Mouse (Mus musculus): ENCODE data around the gene Creld1. TPM values are rescaled to one million over a fixed set of nuclear protein-coding genes. Genes with fewer than 3 reads are reported as not detected.

Gene Creld1
- total and polyA plus RNA-seq, 3 experiments: 3.4 to 12.9 (median 4.3) TPM

DNA sequence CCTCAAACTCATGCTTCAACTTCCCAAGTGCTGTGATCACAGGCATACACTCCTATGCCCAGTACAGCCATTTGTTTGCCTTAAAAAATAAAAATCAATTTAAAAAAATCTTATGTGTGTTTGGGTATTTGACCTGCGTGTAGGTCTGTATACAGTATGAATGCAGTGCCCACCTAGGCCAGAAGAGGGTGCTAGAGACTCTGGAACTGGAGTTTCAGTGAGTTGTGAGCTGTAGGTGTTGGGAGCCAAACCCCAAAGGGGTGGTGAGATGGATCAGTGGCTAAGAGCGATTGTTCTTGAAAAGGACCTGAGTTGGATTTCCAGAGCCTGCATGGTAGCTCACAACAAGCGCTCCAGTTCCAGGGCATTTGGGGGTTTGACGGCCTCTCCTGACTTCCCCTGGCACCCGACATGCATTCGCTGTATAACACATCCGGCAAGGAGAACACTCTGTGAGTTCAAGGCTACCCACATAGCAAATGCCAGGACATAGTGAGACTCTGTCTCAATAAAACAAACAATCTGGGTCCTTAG is 41.9 kb upstream of the Creld1 start:
- Histone ChIP-seq H3K4me3 (replicated peaks in 1 of 3; ENCODE audit: low read depth in 2 of 3, low read length in 2 of 3, poor library complexity in 1 of 3) (no peak overlapping the region), H3K27ac (ENCODE audit: insufficient read depth, low read depth) (no peak overlapping the region), H3K4me1 (ENCODE audit: control insufficient read depth in 1 of 2, insufficient read depth in 2 of 2) (peaks cover 4 to 35% of the 10 kb centered on the region in 2 experiments), H3K36me3 (replicated peaks in 1 of 2; ENCODE audit: control insufficient read depth in 1 of 2, insufficient read depth in 1 of 2, low read length in 1 of 2) (peaks cover 3 to 13% of the 10 kb centered on the region in 2 experiments), H3K4me2 (ENCODE audit: insufficient read depth, low read depth, poor library complexity, severe bottlenecking) (no peak overlapping the region), H3K79me2 (replicated peaks; ENCODE audit: control insufficient read depth, extremely low read depth, insufficient read depth, poor library complexity, severe bottlenecking) (peaks cover 13% of the 10 kb centered on the region), H3K9ac (ENCODE audit: insufficient read depth, low read depth) (no peak overlapping the region), H3K27me3 (replicated peaks) (no peaks in the 10 kb centered on the region), H3K9me3 (replicated peaks; ENCODE audit: low read length) (no peaks in the 10 kb centered on the region)
- TF ChIP-seq E2F4 (IDR thresholded peaks at IDR 0.05; ENCODE audit: insufficient replicate concordance, low read depth, low read length) (no peak), ELF1 (IDR thresholded peaks at IDR 0.05; ENCODE audit: low read depth, low read length) (no peak), MXI1 (IDR thresholded peaks at IDR 0.05; ENCODE audit: low read depth, low read length) (no peak), HCFC1 (IDR thresholded peaks at IDR 0.05; ENCODE audit: low read depth, low read length) (no peak), ZC3H11A (IDR thresholded peaks at IDR 0.05; ENCODE audit: low read depth, low read length) (no peak), MAX (IDR thresholded peaks at IDR 0.05; ENCODE audit: low read length) (no peak), POLR2AphosphoS2 (IDR thresholded peaks at IDR 0.05; ENCODE audit: low read depth, low read length) (no peak), SMC3 (IDR thresholded peaks at IDR 0.05; ENCODE audit: low read depth, low read length) (peak; percentile 68), USF2 (conservative IDR thresholded peaks at IDR 0.05; ENCODE audit: low read depth, low read length) (no peak), TCF12 (IDR thresholded peaks at IDR 0.05; ENCODE audit: low read depth, low read length) (no peak), MYC (IDR thresholded peaks at IDR 0.05; ENCODE audit: low read depth, low read length) (0 out of 2 replicates have a peak, but pooled peaks have one; percentile 48), NRF1 (IDR thresholded peaks at IDR 0.05; ENCODE audit: low read depth, low read length) (0 out of 2 replicates have a peak, but pooled peaks have one; percentile 16), JUND (conservative IDR thresholded peaks at IDR 0.05; ENCODE audit: low read depth, low read length) (no peak), NELFE (IDR thresholded peaks at IDR 0.05; ENCODE audit: low read depth, low read length) (no peak), CTCF (conservative IDR thresholded peaks at IDR 0.05 in 1 of 2, IDR thresholded peaks at IDR 0.05 in 1 of 2; ENCODE audit: low read depth in 2 of 2, low read length in 2 of 2) (peak; percentile 69 to 88; a peak in 3 of 4 replicates), USF1 (IDR thresholded peaks at IDR 0.05; ENCODE audit: low read depth, low read length) (no peak), JUN (IDR thresholded peaks at IDR 0.05; ENCODE audit: insufficient read depth, low read depth, low read length) (no peak), IRF4 (IDR thresholded peaks at IDR 0.05; ENCODE audit: low read depth, low read length) (no peak), SIN3A (IDR thresholded peaks at IDR 0.05; ENCODE audit: low read length) (no peak; the same call in 1 of the 2 replicates), KAT2A (IDR thresholded peaks at IDR 0.05; ENCODE audit: insufficient replicate concordance, low read length) (no peak), CHD1 (IDR thresholded peaks at IDR 0.05; ENCODE audit: low read depth, low read length) (no peak), POLR2A (IDR thresholded peaks at IDR 0.05; ENCODE audit: low read depth, low read length) (no peak), ZMIZ1 (IDR thresholded peaks at IDR 0.05; ENCODE audit: low read depth, low read length) (no peak), CHD2 (IDR thresholded peaks at IDR 0.05; ENCODE audit: low read length) (no peak), TBP (conservative IDR thresholded peaks at IDR 0.05; ENCODE audit: low read depth, low read length) (no peak), BHLHE40 (IDR thresholded peaks at IDR 0.05; ENCODE audit: low read depth, low read length) (no peak), RCOR1 (conservative IDR thresholded peaks at IDR 0.05; ENCODE audit: low read depth, low read length) (no peak), PAX5 (IDR thresholded peaks at IDR 0.05; ENCODE audit: low read length) (no peak), UBTF (IDR thresholded peaks at IDR 0.05; ENCODE audit: low read depth, low read length) (no peak), RAD21 (IDR thresholded peaks at IDR 0.05; ENCODE audit: low read depth, low read length) (peak; percentile 90), MAZ (IDR thresholded peaks at IDR 0.05; ENCODE audit: low read depth, low read length) (no peak), ETS1 (conservative IDR thresholded peaks at IDR 0.05; ENCODE audit: low read depth, low read length) (no peak), ZKSCAN1 (IDR thresholded peaks at IDR 0.05; ENCODE audit: borderline replicate concordance, low read depth, low read length) (no peak)
- in situ Hi-C loops (cut with MboI; ENCODE audit: low pct_ligation_motif_present, low pct_unique_long_range_greater_than_20kb, low sequenced_read_pairs): no loop called here
- dilution Hi-C loops (cut with MboI; ENCODE audit: extremely low pct_ligation_motif_present, extremely low pct_unique_long_range_greater_than_20kb, low sequenced_read_pairs): no loop called here
- peak; percentile 89 for DNase-seq (ENCODE audit: extremely low read depth)

Measured in CH12.LX (cell line).